Mouse (Mus musculus) cerebellum, adult 2 months (tissue): Measurements from ENCODE around the gene Dscam.
A peak's percentile ranks its signal among the peaks of the same experiment; 100 is the strongest.

ENCODE experiments used
- CTCF ChIP-seq: fragments of 200-500 bp; IDR thresholded peaks from 2 replicates; pipeline ENCODE4 v1.5.1; 2011; ENCODE audit warnings: low read depth, mild to moderate bottlenecking, control low read depth, low read length, moderate library complexity, borderline replicate concordance; ENCODE audit not compliant: insufficient read depth
- POLR2A ChIP-seq: fragments of 200-500 bp; IDR thresholded peaks from 2 replicates; pipeline ENCODE4 v1.6.1; 2011; ENCODE audit warnings: low read length, control low read depth, borderline replicate concordance; ENCODE audit not compliant: insufficient read depth

DNA sequence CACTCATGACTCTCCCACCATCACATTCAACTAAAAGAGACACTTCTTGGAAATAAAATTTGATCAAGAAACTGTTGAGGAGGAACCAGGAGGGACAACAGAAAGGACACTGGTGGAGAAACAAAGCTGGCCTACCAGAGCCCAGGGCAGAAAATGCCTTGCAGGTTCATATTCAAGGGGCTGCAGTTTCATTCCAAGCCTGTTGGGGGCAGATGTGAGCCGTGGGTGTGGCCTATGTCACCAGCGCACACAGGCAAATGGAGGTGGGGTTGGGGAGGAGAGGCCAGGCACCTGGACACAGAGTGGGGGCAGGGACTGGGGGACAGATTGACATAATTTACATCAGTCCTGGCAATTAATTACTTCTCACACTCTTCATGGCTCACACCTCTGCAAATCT lies 452.3 kb downstream of the Dscam start:
- TF ChIP-seq CTCF (peak; percentile 32; the same call in 1 of the 2 replicates), POLR2A (no peak)
